Mouse (Mus musculus): ENCODE results near the gene Aldh1l1. TPM values are rescaled to one million over a fixed set of nuclear protein-coding genes. Genes with fewer than 3 reads are reported as not detected.

Gene Aldh1l1
- 10 to 100 TPM; 62.6 to 66.0 TPM for total RNA-seq (2021)
- long read RNA-seq, experiment 1, full-length matches to known transcripts = 67 of 96 reads
- long read RNA-seq, experiment 1, partial matches to known transcripts = 10 of 96 reads
- long read RNA-seq, experiment 1, other reads (novel, unspliced or antisense) = 19 of 96 reads
- long read RNA-seq, experiment 2, full-length matches to known transcripts = 80 of 93 reads
- long read RNA-seq, experiment 2, partial matches to known transcripts = 6 of 93 reads
- long read RNA-seq, experiment 2, other reads (novel, unspliced or antisense) = 7 of 93 reads

DNA sequence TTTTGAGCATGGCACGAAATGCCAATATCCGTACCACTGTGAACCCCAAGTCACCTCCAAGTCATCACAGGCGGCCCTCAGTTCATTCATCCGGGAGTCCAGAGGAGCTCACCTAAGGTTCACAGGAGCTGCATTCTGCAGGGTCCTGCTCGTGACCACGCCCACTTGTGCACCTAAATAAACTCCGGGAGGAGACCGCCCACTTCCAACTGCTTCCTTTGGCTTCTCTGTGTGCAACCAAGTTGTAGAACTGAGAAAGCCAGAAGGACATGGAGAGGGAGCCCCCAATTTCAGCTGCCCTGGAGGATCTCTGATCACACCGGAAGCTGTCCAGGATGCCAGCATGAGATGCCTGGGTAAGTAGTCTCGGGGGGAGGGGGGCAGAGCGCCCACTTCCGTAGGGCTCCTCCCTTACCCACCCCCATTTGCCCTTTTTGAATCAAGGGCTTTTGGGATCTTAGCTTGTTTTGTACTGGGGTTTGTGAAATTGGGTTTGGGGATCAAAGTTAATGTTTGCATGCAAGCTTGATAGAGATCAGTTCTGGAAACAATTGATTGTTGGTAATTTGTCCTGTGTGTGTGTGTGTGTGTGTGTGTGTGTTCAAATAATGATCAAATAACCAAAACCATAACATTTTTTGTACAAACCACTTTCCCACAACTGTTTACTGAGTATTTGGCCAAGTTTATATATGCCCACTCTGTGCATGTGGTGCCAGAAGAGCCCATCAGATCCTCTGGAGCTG, at the start of gene Aldh1l1:
Aldh1l1 (plus strand) TSS at position 252 of the 746 bp plus-strand sequence.
- intact Hi-C loops (cut with DNase I) = no loop called here
- TF ChIP-seq CTCF (IDR thresholded peaks at IDR 0.05) = no peak
- no peak within 1 kb of the TSS; the same call in 1 of the 2 replicates for H3K27ac ChIP-seq
- H3K4me3 ChIP-seq = no peak within 1 kb of the TSS
- DNase-seq (ENCODE audit: extremely low spot score in 1 of 2, low spot score in 2 of 2) = no peak

DNA sequence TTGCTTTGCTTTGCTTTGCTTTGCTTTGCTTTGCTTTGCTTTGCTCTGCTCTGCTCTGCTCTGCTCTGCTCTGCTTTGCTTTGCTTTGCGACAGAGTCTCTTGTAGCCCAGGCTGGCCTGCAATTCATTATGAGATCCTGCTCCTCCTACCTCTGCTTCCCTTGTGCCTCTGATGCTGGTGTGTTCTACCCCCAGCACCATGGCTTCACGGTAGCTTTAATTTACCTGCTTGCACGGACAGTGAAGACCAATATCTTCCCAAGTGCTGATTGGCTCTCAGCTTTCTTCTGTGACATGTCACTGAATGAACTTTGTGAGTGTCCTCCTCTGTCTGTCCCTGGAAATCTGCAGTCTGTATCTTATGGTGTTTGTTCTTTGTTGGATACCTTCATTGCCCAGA, 49.2 kb upstream of the Aldh1l1 start:
- intact Hi-C loops (cut with DNase I) = no loop called here
- no peak for TF ChIP-seq CTCF (IDR thresholded peaks at IDR 0.05)
- Histone ChIP-seq H3K4me3 (no peak overlapping the region), H3K27ac (no peak overlapping the region)
- no peak for DNase-seq (ENCODE audit: extremely low spot score in 1 of 2, low spot score in 2 of 2)

DNA sequence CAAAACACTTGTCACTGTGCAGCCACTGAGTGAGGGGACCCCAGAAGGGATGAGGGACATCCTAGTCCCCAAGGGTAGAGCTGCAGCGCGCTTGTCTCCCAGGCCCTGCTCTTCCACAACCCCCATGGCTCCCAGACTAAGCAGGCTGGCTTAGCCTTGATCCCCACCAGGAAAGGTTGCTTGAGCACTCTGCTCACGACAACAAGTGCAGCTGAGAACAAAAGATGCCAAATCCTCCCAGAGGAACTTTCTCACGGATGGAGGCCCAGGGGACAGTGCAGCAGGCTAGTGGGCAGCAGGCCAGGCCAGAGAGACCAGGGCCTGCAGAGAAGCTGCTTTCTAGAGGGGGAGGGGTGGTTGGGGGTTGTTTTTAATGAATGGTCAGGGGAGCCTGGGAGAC, 39.3 kb upstream of the Aldh1l1 start:
- no peak for DNase-seq (ENCODE audit: extremely low spot score in 1 of 2, low spot score in 2 of 2)
- H3K4me3 ChIP-seq = no peak overlapping the region
- intact Hi-C loops (cut with DNase I) = no loop called here
- no peak overlapping the region for H3K27ac ChIP-seq
- no peak for TF ChIP-seq CTCF (IDR thresholded peaks at IDR 0.05)

DNA sequence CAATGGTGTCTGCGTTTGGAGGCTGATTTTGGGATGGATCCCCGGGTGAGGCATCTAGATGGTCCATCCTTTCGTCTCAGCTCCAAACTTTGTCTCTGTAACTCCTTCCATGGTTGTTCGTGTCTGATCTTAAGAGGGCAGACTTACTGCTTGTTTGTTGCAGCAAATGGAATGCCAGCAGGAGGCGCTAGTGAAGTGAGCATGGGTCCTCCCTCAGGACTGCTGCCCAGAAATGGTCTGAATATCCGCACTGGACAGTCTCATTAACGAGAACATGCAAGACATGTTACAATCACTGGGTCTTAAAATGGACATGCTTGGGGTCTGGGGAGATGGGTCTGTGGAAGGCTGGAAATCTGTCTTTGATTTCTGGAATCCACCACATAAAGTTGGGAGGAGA, 36.0 kb upstream of the Aldh1l1 start:
- Histone ChIP-seq H3K4me3 (no peak overlapping the region), H3K27ac (no peak overlapping the region)
- intact Hi-C loops (cut with DNase I) = loop anchor here (1.0 to 5.0 kb wide), 3 partner anchors 65 to 127 kb away; no protein-coding TSS in a partner anchor
- DNase-seq (ENCODE audit: extremely low spot score in 1 of 2, low spot score in 2 of 2) = peak; percentile 66 to 80
- TF ChIP-seq CTCF (IDR thresholded peaks at IDR 0.05) = peak; percentile 83

DNA sequence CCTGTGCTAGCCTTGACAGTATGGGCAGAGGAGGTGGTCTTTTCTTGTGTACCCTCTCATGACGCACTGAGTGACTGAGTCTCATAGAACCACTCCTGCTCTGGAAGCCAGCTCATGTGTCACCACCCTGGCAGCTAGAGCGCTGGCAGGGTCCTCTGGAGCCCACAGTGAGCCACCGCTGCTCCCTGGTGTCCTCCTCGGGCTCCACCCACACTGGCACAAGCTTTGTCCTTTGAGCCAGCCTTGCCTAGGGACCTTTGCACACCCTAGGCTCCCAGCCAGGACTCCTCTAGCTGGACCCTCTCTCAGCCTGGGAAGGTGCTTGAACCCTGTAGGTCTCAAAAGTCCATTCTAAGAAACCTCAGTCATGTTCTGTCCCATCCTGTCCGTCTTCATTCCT, 35.5 kb upstream of the Aldh1l1 start:
- no peak for DNase-seq (ENCODE audit: extremely low spot score in 1 of 2, low spot score in 2 of 2)
- no peak for TF ChIP-seq CTCF (IDR thresholded peaks at IDR 0.05)
- intact Hi-C loops (cut with DNase I) = loop anchor here (1.0 to 5.0 kb wide), 3 partner anchors 65 to 127 kb away; no protein-coding TSS in a partner anchor
- Histone ChIP-seq H3K4me3 (no peak overlapping the region), H3K27ac (no peak overlapping the region)

DNA sequence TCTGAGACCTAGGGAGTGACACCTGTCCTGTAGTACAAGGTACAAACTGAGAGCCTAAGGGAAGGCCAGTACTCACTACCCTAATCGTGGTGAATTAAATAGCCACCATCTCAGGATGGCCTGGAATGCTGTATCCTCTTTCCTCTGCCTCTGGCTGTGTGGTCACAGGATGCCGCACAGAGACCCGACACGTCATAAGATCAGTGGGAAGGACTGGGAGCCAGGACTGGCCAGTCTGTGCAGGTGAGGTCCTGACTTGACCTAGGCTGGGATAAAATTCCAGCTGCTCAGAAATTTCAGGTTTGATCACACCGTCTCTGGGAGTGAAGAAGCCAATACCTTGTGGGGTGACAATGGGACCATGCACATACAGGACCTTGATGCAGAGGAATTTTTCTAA, 34.7 kb upstream of the Aldh1l1 start:
- Histone ChIP-seq H3K4me3 (no peak overlapping the region), H3K27ac (no peak overlapping the region)
- no peak for DNase-seq (ENCODE audit: extremely low spot score in 1 of 2, low spot score in 2 of 2)
- intact Hi-C loops (cut with DNase I) = loop anchor here (5.0 kb wide), 1 partner anchor 126 kb away; no protein-coding TSS in a partner anchor
- TF ChIP-seq CTCF (IDR thresholded peaks at IDR 0.05) = no peak

DNA sequence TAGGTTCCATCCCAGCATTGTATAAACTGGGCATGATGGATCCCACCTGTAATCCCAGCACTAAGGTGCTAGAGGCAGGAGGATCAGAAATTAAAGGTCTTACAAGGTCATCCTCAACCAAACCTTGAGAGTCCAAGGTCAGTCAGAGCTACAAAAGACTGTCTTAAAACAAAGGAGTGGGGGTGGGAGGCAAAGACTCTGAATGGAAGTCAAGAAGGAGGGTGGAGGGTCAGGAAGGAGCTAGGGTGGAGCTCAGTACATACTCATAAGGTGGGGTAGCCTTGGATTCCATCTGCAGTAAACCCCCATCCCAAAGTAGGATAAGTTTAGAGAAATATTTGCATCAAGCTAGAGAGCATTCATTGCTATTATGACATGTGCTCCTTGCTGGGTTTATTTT, 33.6 kb upstream of the Aldh1l1 start:
- Histone ChIP-seq H3K4me3 (no peak overlapping the region), H3K27ac (no peak overlapping the region)
- TF ChIP-seq CTCF (IDR thresholded peaks at IDR 0.05) = no peak
- DNase-seq (ENCODE audit: extremely low spot score in 1 of 2, low spot score in 2 of 2) = no peak
- intact Hi-C loops (cut with DNase I) = loop anchor here (5.0 kb wide), 1 partner anchor 125 kb away; no protein-coding TSS in a partner anchor

DNA sequence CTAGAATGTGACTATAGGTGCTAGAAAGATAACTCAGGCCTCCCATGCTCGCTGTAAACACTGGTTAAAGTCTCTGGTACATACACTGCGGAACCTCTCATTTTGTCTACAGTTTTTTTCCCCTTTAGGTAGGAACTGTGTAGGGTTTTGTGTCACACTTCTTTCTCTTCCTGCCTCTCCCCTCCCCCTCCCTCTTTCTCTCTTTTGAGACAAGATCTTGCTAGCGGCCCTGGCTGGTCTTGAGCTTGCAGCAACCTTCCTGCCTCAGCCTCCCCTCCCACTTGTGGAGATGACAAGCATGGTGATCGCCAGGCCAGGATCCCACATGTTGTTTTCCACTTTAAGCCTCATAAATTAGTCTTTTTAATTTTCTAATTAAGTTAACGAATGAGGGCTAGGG, 32.5 kb upstream of the Aldh1l1 start:
- TF ChIP-seq CTCF (IDR thresholded peaks at IDR 0.05) = no peak
- no peak overlapping the region for H3K27ac ChIP-seq
- no peak overlapping the region for H3K4me3 ChIP-seq
- intact Hi-C loops (cut with DNase I) = loop anchor here (5.0 kb wide), 1 partner anchor 124 kb away; no protein-coding TSS in a partner anchor
- DNase-seq (ENCODE audit: extremely low spot score in 1 of 2, low spot score in 2 of 2) = no peak

DNA sequence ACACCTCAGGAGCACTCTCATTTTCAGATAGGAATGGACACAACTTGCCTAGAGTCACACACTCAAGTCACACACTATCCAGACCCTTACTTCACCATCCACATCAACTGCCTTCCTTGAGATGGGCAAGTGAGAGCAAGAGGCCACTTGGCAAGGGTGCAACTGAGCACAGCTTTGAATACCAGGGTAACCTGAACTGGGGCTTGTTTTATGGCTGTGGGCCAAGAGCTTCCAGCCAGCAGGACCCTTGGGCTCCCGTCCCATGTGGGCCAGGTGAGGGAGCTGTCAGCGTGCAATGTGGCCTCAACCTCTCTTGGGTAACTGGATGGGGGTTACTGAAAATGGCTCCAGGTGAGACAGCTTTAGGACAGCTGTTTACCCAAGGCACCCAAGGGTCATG, 28.8 kb upstream of the Aldh1l1 start:
- Histone ChIP-seq H3K4me3 (no peak overlapping the region), H3K27ac (no peak overlapping the region)
- intact Hi-C loops (cut with DNase I) = no loop called here
- DNase-seq (ENCODE audit: extremely low spot score in 1 of 2, low spot score in 2 of 2) = no peak
- TF ChIP-seq CTCF (IDR thresholded peaks at IDR 0.05) = no peak

DNA sequence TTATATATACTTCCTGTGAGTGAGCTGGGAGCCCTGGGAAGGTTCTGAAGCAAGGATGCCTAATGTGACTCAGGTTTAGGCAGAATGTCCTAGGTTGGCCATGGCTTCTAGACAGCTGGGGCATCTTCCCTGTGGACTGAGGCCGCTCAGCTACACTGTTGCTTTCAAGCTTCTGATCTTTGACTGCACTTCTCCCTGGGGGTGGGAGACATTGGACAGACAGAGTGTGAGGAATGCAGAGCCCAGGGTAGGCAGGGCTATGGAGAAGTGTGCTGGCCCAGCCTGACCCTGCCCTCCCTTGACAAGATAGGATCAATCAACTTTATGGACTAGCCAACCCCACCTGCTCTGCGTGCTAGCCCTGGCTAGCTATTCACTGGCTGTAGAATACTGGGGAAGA, 25.0 kb upstream of the Aldh1l1 start:
- TF ChIP-seq CTCF (IDR thresholded peaks at IDR 0.05) = no peak
- intact Hi-C loops (cut with DNase I) = no loop called here
- Histone ChIP-seq H3K27ac (no peak overlapping the region), H3K4me3 (no peak overlapping the region)
- DNase-seq (ENCODE audit: extremely low spot score in 1 of 2, low spot score in 2 of 2) = no peak

DNA sequence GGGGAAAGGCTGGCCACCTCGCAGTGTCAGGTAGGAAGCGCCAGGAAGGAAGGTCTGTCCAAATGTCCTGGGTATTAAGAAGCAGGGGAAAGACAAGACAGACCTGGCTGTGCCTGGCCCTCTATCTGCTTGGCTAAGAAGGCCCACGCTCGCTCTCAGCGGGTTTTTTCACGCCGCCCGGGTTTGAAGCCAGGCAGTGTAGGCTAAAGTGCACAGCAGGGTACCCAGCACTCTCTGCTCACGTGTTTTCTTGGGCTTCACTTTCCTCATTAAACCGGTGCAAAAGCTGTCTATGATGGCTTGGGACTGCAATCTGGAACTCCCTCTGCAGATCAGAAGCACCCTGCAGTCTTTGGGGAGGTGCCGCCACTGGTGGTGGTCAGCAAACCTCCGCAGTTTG, 24.5 kb upstream of the Aldh1l1 start:
- H3K27ac ChIP-seq = peak overlapping the region; percentile 73
- DNase-seq (ENCODE audit: extremely low spot score in 1 of 2, low spot score in 2 of 2) = no peak
- intact Hi-C loops (cut with DNase I) = loop anchor here (2.0 kb wide), 1 partner anchor 45 kb away; no protein-coding TSS in a partner anchor
- H3K4me3 ChIP-seq = peak overlapping the region; percentile 75
- TF ChIP-seq CTCF (IDR thresholded peaks at IDR 0.05) = no peak

DNA sequence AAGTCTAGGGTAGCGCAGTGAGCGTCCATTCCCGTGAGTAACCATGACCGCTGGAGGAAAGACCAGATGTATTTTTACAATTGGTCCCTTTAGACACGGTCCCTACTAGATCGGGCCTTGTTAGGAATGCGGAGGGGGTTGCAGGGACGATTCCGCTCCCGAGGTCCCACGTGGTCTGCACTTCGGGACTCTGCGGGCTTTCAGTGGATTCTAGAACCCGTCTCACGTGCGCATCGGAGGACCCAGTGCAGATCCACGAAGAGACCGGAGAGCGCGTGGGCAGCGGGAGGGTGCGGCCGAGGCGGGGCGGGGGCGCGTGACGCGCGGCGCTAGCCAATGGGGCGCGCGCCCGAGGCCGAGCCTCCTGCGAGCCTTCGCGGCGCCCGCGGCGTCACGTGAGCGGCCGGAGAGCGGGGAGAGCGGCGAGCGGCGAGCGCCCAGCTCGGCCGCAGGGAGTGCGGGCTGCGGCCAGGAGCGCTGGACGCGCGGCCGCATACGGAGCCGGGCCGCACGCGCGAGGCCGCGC, 24.0 kb upstream of the Aldh1l1 start, which contains the start of gene Klf15:
Klf15 (plus strand) TSS at position 396 of the 526 bp plus-strand sequence.
- intact Hi-C loops (cut with DNase I) = loop anchor here (2.0 kb wide), 1 partner anchor 45 kb away; no protein-coding TSS in a partner anchor
- H3K27ac ChIP-seq = peak within 1 kb of the TSS; percentile 96
- DNase-seq (ENCODE audit: extremely low spot score in 1 of 2, low spot score in 2 of 2) = peak; percentile 89 to 90
- H3K4me3 ChIP-seq = peak within 1 kb of the TSS; percentile 75
- TF ChIP-seq CTCF (IDR thresholded peaks at IDR 0.05) = no peak

Data from left cerebral cortex, adult 2 months (tissue).